ENCODE assay signal across 8 mouse cellular contexts in genomic region chr7:143556964-143557610, GRCm38 (mm10). TPM values are rescaled to one million over a fixed set of nuclear protein-coding genes. Genes with fewer than 3 reads are reported as not detected.
A peak's percentile ranks its signal among the peaks of the same experiment; 100 is the strongest.
DNase-seq lines count a peak whose midpoint lies in the region; ATAC-seq and TF ChIP-seq lines count a peak whose summit lies in the region.

No protein-coding gene starts in this region.

- no peaks in the 10 kb centered on the region for H3K79me3 ChIP-seq in C2C12 (ENCODE audit: low read depth)

- no peaks in the 10 kb centered on the region for H3K9me3 ChIP-seq in heart, embryonic 12.5 days (replicated peaks)
- H3K9me3 ChIP-seq in liver, embryonic 15.5 days (replicated peaks), result no peaks in the 10 kb centered on the region

- TF ChIP-seq POLR2A in brain, embryonic 14.5 days (IDR thresholded peaks at IDR 0.05; ENCODE audit: borderline replicate concordance, extremely low read depth, insufficient read depth, insufficient read length, poor library complexity, severe bottlenecking), result no peak

- H3K4me1 ChIP-seq in heart, embryonic 12.5 days (replicated peaks), result no peaks in the 10 kb centered on the region
- H3K4me1 ChIP-seq in liver, embryonic 15.5 days (replicated peaks), result peaks cover 14% of the 10 kb centered on the region

- TF ChIP-seq CTCF in C2C12 (IDR thresholded peaks at IDR 0.05; ENCODE audit: control insufficient read depth, insufficient read depth, insufficient read length), result no peak
- TF ChIP-seq CTCF in brain, embryonic 14.5 days (IDR thresholded peaks at IDR 0.05; ENCODE audit: borderline replicate concordance, extremely low read depth, insufficient read depth, insufficient read length), result no peak

- H3K4me3 ChIP-seq in heart, embryonic 12.5 days, result no peak overlapping the region
- H3K4me3 ChIP-seq in C2C12 (ENCODE audit: insufficient read depth, poor library complexity, severe bottlenecking), result no peak overlapping the region
- no peak overlapping the region for H3K4me3 ChIP-seq in liver, embryonic 15.5 days (replicated peaks)

- no peak overlapping the region for H3K4me2 ChIP-seq in heart, embryonic 12.5 days
- H3K4me2 ChIP-seq in liver, embryonic 15.5 days, result no peak overlapping the region

- peaks cover 68% of the 10 kb centered on the region for H3K36me3 ChIP-seq in heart, embryonic 12.5 days
- peaks cover 72% of the 10 kb centered on the region for H3K36me3 ChIP-seq in C2C12 (ENCODE audit: control insufficient read depth, insufficient read depth)
- H3K36me3 ChIP-seq in liver, embryonic 15.5 days (replicated peaks), result peaks cover 94% of the 10 kb centered on the region

- H3K27ac ChIP-seq in heart, embryonic 12.5 days (ENCODE audit: poor library complexity, severe bottlenecking), result no peak overlapping the region
- H3K27ac ChIP-seq in liver, embryonic 15.5 days (replicated peaks), result peak overlapping the region; percentile 66

- H3ac ChIP-seq in C2C12 (ENCODE audit: control insufficient read depth, insufficient read length, low read depth), result no peak overlapping the region

- H3K9ac ChIP-seq in heart, embryonic 12.5 days, result no peak overlapping the region
- H3K9ac ChIP-seq in liver, embryonic 15.5 days, result 0 out of 2 replicates have a peak overlapping the region, but pooled peaks have one; percentile 9

- DNase-seq in heart, adult 18-20 months, result peak; percentile 43 to 50
- DNase-seq in brain, embryonic 14.5 days (ENCODE audit: low read depth), result peak; percentile 78
- DNase-seq in heart, postnatal 14 days, result peak; percentile 52 to 60
- DNase-seq in right cerebral cortex, postnatal 10 days (ENCODE audit: low spot score in 2 of 2), result peak; percentile 69

- no peaks in the 10 kb centered on the region for H3K27me3 ChIP-seq in heart, embryonic 12.5 days (replicated peaks)
- no peaks in the 10 kb centered on the region for H3K27me3 ChIP-seq in C2C12 (ENCODE audit: control insufficient read depth, insufficient read depth, insufficient read length)
- no peaks in the 10 kb centered on the region for H3K27me3 ChIP-seq in liver, embryonic 15.5 days

- no peak for ATAC-seq in heart, embryonic 12.5 days (ENCODE audit: insufficient number of reproducible peaks, low FRiP score)
- peak; percentile 86 for ATAC-seq in liver, embryonic 15.5 days (ENCODE audit: insufficient read depth)
- no peak for ATAC-seq in CD4-positive, CD25-positive, alpha-beta regulatory T cell, adult 4 months

- no peaks in the 10 kb centered on the region for H3K79me2 ChIP-seq in C2C12 (ENCODE audit: control insufficient read depth, insufficient read depth)

- intact Hi-C loops in heart, postnatal 14 days (cut with DNase I), result no loop called here

- WGBS in heart, embryonic 12.5 days, result 77% methylated on average over 8 of the region's 8 CpGs
- 51% methylated on average over 8 of the region's 8 CpGs for WGBS in liver, embryonic 15.5 days (ENCODE audit: insufficient replicate concordance)

TF ChIP-seq in C2C12, 6 proteins besides CTCF, POLR2A, EP300 and RAD21:
- TF ChIP-seq FOSL1 (IDR thresholded peaks at IDR 0.05; ENCODE audit: insufficient read depth, low read length, poor library complexity, severe bottlenecking) (no peak), USF1 (IDR thresholded peaks at IDR 0.05; ENCODE audit: low read depth) (no peak), CEBPB (IDR thresholded peaks at IDR 0.05; ENCODE audit: low read depth) (no peak), MYOD1 (IDR thresholded peaks at IDR 0.05; ENCODE audit: control insufficient read depth, insufficient read length, low read depth) (peak; percentile 19), MAX (IDR thresholded peaks at IDR 0.05) (no peak)

RNA-seq across cellular contexts. Expression of gene Nap1l4, which starts 8.2 kb away (rescaled TPM):
- total RNA-seq in heart, adult 18-20 months (2021), result 100 to 1,000 TPM; 185 to 191 TPM
- polyA plus RNA-seq in heart, embryonic 12.5 days (2016; fragmentation: Nextera tagmentation; extraction: Ambion mirVana), result 236 and 244 TPM in 2 replicates
- polyA plus RNA-seq in C2C12 (2012; fragmentation: generic; extraction: Trizol), result 112 TPM
- polyA plus RNA-seq in brain, embryonic 14.5 days (2012; rRNA removed), result 218 and 243 TPM in 2 replicates
- total RNA-seq in heart, postnatal 14 days (2021), result 100 to 1,000 TPM; 168 to 178 TPM
- 79.3 and 82.7 TPM in 2 replicates for polyA plus RNA-seq in liver, embryonic 15.5 days (2015; fragmentation: Nextera tagmentation; extraction: Ambion mirVana)
- polyA plus RNA-seq in CD4-positive, CD25-positive, alpha-beta regulatory T cell, adult 4 months (2017; shearing (Covaris generic)), result 100 to 1,000 TPM; 288 to 395 TPM

RNA-seq across cellular contexts. Expression of gene Cars, which starts 42.8 kb away (rescaled TPM):
- total RNA-seq in heart, adult 18-20 months (2021), result 10 to 100 TPM; 20.4 to 20.6 TPM
- polyA plus RNA-seq in heart, embryonic 12.5 days (2016; fragmentation: Nextera tagmentation; extraction: Ambion mirVana), result 28.4 and 31.3 TPM in 2 replicates
- polyA plus RNA-seq in C2C12 (2012; fragmentation: generic; extraction: Trizol), result 137 TPM
- 36.7 and 41.4 TPM in 2 replicates for polyA plus RNA-seq in brain, embryonic 14.5 days (2012; rRNA removed)
- total RNA-seq in heart, postnatal 14 days (2021), result 10 to 100 TPM; 20.0 to 21.2 TPM
- 53.1 and 60.5 TPM in 2 replicates for polyA plus RNA-seq in liver, embryonic 15.5 days (2015; fragmentation: Nextera tagmentation; extraction: Ambion mirVana)
- polyA plus RNA-seq in CD4-positive, CD25-positive, alpha-beta regulatory T cell, adult 4 months (2017; shearing (Covaris generic)), result 10 to 100 TPM; 29.5 to 51.5 TPM

RNA-seq across cellular contexts. Expression of gene Phlda2, which starts 54.1 kb away (rescaled TPM):
- not detected for total RNA-seq in heart, adult 18-20 months (2021)
- 1.7 and 2.2 TPM in 2 replicates for polyA plus RNA-seq in heart, embryonic 12.5 days (2016; fragmentation: Nextera tagmentation; extraction: Ambion mirVana)
- 0.14 TPM for polyA plus RNA-seq in C2C12 (2012; fragmentation: generic; extraction: Trizol)
- polyA plus RNA-seq in brain, embryonic 14.5 days (2012; rRNA removed), result 0.78 and 0.88 TPM in 2 replicates
- total RNA-seq in heart, postnatal 14 days (2021), result not detected
- polyA plus RNA-seq in liver, embryonic 15.5 days (2015; fragmentation: Nextera tagmentation; extraction: Ambion mirVana), result 22.6 and 27.0 TPM in 2 replicates
- polyA plus RNA-seq in CD4-positive, CD25-positive, alpha-beta regulatory T cell, adult 4 months (2017; shearing (Covaris generic)), result under 1 TPM in 1 of 2 experiments, not detected in 1; 0.58 TPM
